Mouse (Mus musculus): ENCODE data around the gene Nbeal2. TPM values are rescaled to one million over a fixed set of nuclear protein-coding genes. Genes with fewer than 3 reads are reported as not detected.

Nbeal2 gene
- polyA plus RNA-seq, 1 experiment from 2014 or later: 8.0 TPM

- no peaks in the 10 kb centered on the region for H3K9me3 ChIP-seq (ENCODE audit: control insufficient read depth, low read length)
These were observed 2.6 kb upstream of the Nbeal2 start, which contains the start of gene Ccdc12 for GRCm38 (mm10) chr9:110656249-110657221. TSS of gene Ccdc12 (plus strand) at chr9:110656503.

GRCm38 (mm10) chr9:110655651-110656007 lies 1.7 kb upstream of the Nbeal2 start:
- Histone ChIP-seq H3K27ac (ENCODE audit: low read depth, low read length) (peak overlapping the region; percentile 62; the same call in 1 of the 2 replicates), H3K36me3 (ENCODE audit: control insufficient read depth, insufficient read depth, low read length) (no peaks in the 10 kb centered on the region), H3K9me3 (ENCODE audit: control insufficient read depth, low read length) (no peaks in the 10 kb centered on the region), H3K4me2 (peak overlapping the region; percentile 79), H3K4me1 (replicated peaks; ENCODE audit: control insufficient read depth, insufficient read depth, low read length) (peaks cover 53% of the 10 kb centered on the region), H3K27me3 (replicated peaks; ENCODE audit: control insufficient read depth, insufficient read depth, low read length) (peaks cover 7% of the 10 kb centered on the region; the same call in 1 of the 2 replicates), H3K9ac (ENCODE audit: low read depth, low read length) (peak overlapping the region; percentile 73), H3K4me3 (ENCODE audit: low read depth, low read length) (peak overlapping the region; percentile 65)
- ATAC-seq (replicated peaks; ENCODE audit: low FRiP score) (no peak), DNase-seq (ENCODE audit: low spot score) (no peak)
- 82% methylated on average over 10 of the region's 10 CpGs for WGBS

More at GRCm38 (mm10) chr9:110656249-110657221, 2.6 kb upstream of the Nbeal2 start, which contains the start of gene Ccdc12:
- Histone ChIP-seq H3K4me1 (replicated peaks; ENCODE audit: control insufficient read depth, insufficient read depth, low read length) (peaks cover 60% of the 10 kb centered on the region), H3K9ac (ENCODE audit: low read depth, low read length) (peak within 1 kb of the TSS; percentile 73), H3K4me2 (peak within 1 kb of the TSS; percentile 79), H3K4me3 (ENCODE audit: low read depth, low read length) (peak within 1 kb of the TSS; percentile 65), H3K36me3 (ENCODE audit: control insufficient read depth, insufficient read depth, low read length) (no peaks in the 10 kb centered on the region), H3K27me3 (replicated peaks; ENCODE audit: control insufficient read depth, insufficient read depth, low read length) (peaks cover 7% of the 10 kb centered on the region; the same call in 1 of the 2 replicates), H3K27ac (ENCODE audit: low read depth, low read length) (peak within 1 kb of the TSS; percentile 73)
- DNase-seq (ENCODE audit: low spot score): peak; percentile 93
- under 1% methylated on average over 52 of the region's 52 CpGs for WGBS
- ATAC-seq (replicated peaks; ENCODE audit: low FRiP score): peak; percentile 86

GRCm38 (mm10) chr9:110654726-110655650 lies 1.0 kb upstream of the Nbeal2 start:
- peaks cover 49% of the 10 kb centered on the region for H3K4me1 ChIP-seq (replicated peaks; ENCODE audit: control insufficient read depth, insufficient read depth, low read length)
- 83% methylated on average over 19 of the region's 19 CpGs for WGBS

GRCm38 (mm10) chr9:110652963-110653654 lies 852 bp downstream of the Nbeal2 start:
- Histone ChIP-seq H3K27ac (ENCODE audit: low read depth, low read length) (0 out of 2 replicates have a peak overlapping the region, but pooled peaks have one; percentile 36), H3K27me3 (replicated peaks; ENCODE audit: control insufficient read depth, insufficient read depth, low read length) (peaks cover 7% of the 10 kb centered on the region; the same call in 1 of the 2 replicates), H3K4me3 (ENCODE audit: low read depth, low read length) (peak overlapping the region; percentile 74), H3K4me1 (replicated peaks; ENCODE audit: control insufficient read depth, insufficient read depth, low read length) (peaks cover 39% of the 10 kb centered on the region), H3K9me3 (ENCODE audit: control insufficient read depth, low read length) (no peaks in the 10 kb centered on the region), H3K36me3 (ENCODE audit: control insufficient read depth, insufficient read depth, low read length) (no peaks in the 10 kb centered on the region), H3K9ac (ENCODE audit: low read depth, low read length) (peak overlapping the region; percentile 71), H3K4me2 (peak overlapping the region; percentile 99)
- ATAC-seq (replicated peaks; ENCODE audit: low FRiP score) (no peak), DNase-seq (ENCODE audit: low spot score) (no peak)
- 14% methylated on average over 14 of the region's 14 CpGs for WGBS

More at GRCm38 (mm10) chr9:110654726-110655650, 1.0 kb upstream of the Nbeal2 start:
- Histone ChIP-seq H3K9me3 (ENCODE audit: control insufficient read depth, low read length) (no peaks in the 10 kb centered on the region), H3K27me3 (replicated peaks; ENCODE audit: control insufficient read depth, insufficient read depth, low read length) (peaks cover 7% of the 10 kb centered on the region; the same call in 1 of the 2 replicates), H3K36me3 (ENCODE audit: control insufficient read depth, insufficient read depth, low read length) (no peaks in the 10 kb centered on the region), H3K27ac (ENCODE audit: low read depth, low read length) (peak overlapping the region; percentile 69; the same call in 1 of the 2 replicates), H3K4me3 (ENCODE audit: low read depth, low read length) (peak overlapping the region; percentile 74), H3K4me2 (peak overlapping the region; percentile 99), H3K9ac (ENCODE audit: low read depth, low read length) (peak overlapping the region; percentile 57; the same call in 1 of the 2 replicates)
- DNase-seq (ENCODE audit: low spot score) (no peak), ATAC-seq (replicated peaks; ENCODE audit: low FRiP score) (no peak)

- Histone ChIP-seq H3K4me1 (replicated peaks; ENCODE audit: control insufficient read depth, insufficient read depth, low read length) (peaks cover 33% of the 10 kb centered on the region), H3K36me3 (ENCODE audit: control insufficient read depth, insufficient read depth, low read length) (no peaks in the 10 kb centered on the region), H3K27ac (ENCODE audit: low read depth, low read length) (no peak overlapping the region), H3K27me3 (replicated peaks; ENCODE audit: control insufficient read depth, insufficient read depth, low read length) (peaks cover 7% of the 10 kb centered on the region; the same call in 1 of the 2 replicates), H3K9ac (ENCODE audit: low read depth, low read length) (peak overlapping the region; percentile 20; the same call in 1 of the 2 replicates), H3K4me2 (peak overlapping the region; percentile 99), H3K4me3 (ENCODE audit: low read depth, low read length) (peak overlapping the region; percentile 74), H3K9me3 (ENCODE audit: control insufficient read depth, low read length) (no peaks in the 10 kb centered on the region)
- WGBS: 26% methylated on average over 13 of the region's 13 CpGs
- no peak for ATAC-seq (replicated peaks; ENCODE audit: low FRiP score)
- DNase-seq (ENCODE audit: low spot score): no peak
These were observed 1.8 kb downstream of the Nbeal2 start for GRCm38 (mm10) chr9:110651931-110652722.

GRCm38 (mm10) chr9:110649775-110650174 lies 4.2 kb downstream of the Nbeal2 start:
- Histone ChIP-seq H3K36me3 (ENCODE audit: control insufficient read depth, insufficient read depth, low read length) (no peaks in the 10 kb centered on the region), H3K27ac (ENCODE audit: low read depth, low read length) (no peak overlapping the region), H3K9ac (ENCODE audit: low read depth, low read length) (no peak overlapping the region), H3K4me1 (replicated peaks; ENCODE audit: control insufficient read depth, insufficient read depth, low read length) (peaks cover 35% of the 10 kb centered on the region), H3K4me2 (no peak overlapping the region), H3K9me3 (ENCODE audit: control insufficient read depth, low read length) (no peaks in the 10 kb centered on the region), H3K4me3 (ENCODE audit: low read depth, low read length) (no peak overlapping the region), H3K27me3 (replicated peaks; ENCODE audit: control insufficient read depth, insufficient read depth, low read length) (peaks cover 7% of the 10 kb centered on the region; the same call in 1 of the 2 replicates)
- ATAC-seq (replicated peaks; ENCODE audit: low FRiP score) (no peak), DNase-seq (ENCODE audit: low spot score) (no peak)

GRCm38 (mm10) chr9:110645219-110645618 lies 8.7 kb downstream of the Nbeal2 start:
- H3K27me3 ChIP-seq (replicated peaks; ENCODE audit: control insufficient read depth, insufficient read depth, low read length): no peaks in the 10 kb centered on the region
- no peak overlapping the region for H3K9ac ChIP-seq (ENCODE audit: low read depth, low read length)
- peak; percentile 64 for ATAC-seq (replicated peaks; ENCODE audit: low FRiP score)
- H3K4me3 ChIP-seq (ENCODE audit: low read depth, low read length): peak overlapping the region; percentile 17; the same call in 1 of the 2 replicates
- 40% methylated on average over 9 of the region's 9 CpGs for WGBS
- H3K9me3 ChIP-seq (ENCODE audit: control insufficient read depth, low read length): no peaks in the 10 kb centered on the region
- peak overlapping the region; percentile 53 for H3K4me2 ChIP-seq
- no peak overlapping the region for H3K27ac ChIP-seq (ENCODE audit: low read depth, low read length)
- H3K36me3 ChIP-seq (ENCODE audit: control insufficient read depth, insufficient read depth, low read length): peaks cover 2% of the 10 kb centered on the region; the same call in 1 of the 2 replicates
- no peak for DNase-seq (ENCODE audit: low spot score)
- peaks cover 23% of the 10 kb centered on the region for H3K4me1 ChIP-seq (replicated peaks; ENCODE audit: control insufficient read depth, insufficient read depth, low read length)

All from liver, embryonic 11.5 days (tissue).